26 mouse cellular contexts compared by ENCODE assay signal in genomic region chr2:80056062-80056461, GRCm38 (mm10).
"Had no signal": no experiment of that assay in that cellular context is flagged by ENCODE, and none has a peak within 500 bp of the region (broad histone marks: within the 10 kb centered on the region; RNA-seq: fewer than 3 reads in every experiment).

No protein-coding gene starts in this region.

- H3K27me3 ChIP-seq: embryonic facial prominence, embryonic 12.5 days; embryonic facial prominence, embryonic 13.5 days; embryonic facial prominence, embryonic 15.5 days; forebrain, embryonic 12.5 days; forebrain, embryonic 13.5 days; forebrain, embryonic 15.5 days had no signal

- H3K27ac ChIP-seq: embryonic facial prominence, embryonic 10.5 days; embryonic facial prominence, embryonic 12.5 days; embryonic facial prominence, embryonic 13.5 days; embryonic facial prominence, embryonic 15.5 days; forebrain, embryonic 10.5 days; forebrain, embryonic 12.5 days; forebrain, embryonic 13.5 days; forebrain, embryonic 15.5 days; gastrocnemius, adult 2 months; heart, adult 2 months had no signal

- H3K4me1 ChIP-seq: embryonic facial prominence, embryonic 10.5 days; embryonic facial prominence, embryonic 12.5 days; forebrain, embryonic 10.5 days; forebrain, embryonic 12.5 days; forebrain, embryonic 13.5 days; forebrain, embryonic 15.5 days had no signal

- ATAC-seq: forebrain, embryonic 13.5 days; forebrain, embryonic 15.5 days; forebrain, postnatal 0 days had no signal

- H3K4me2 ChIP-seq: embryonic facial prominence, embryonic 12.5 days; embryonic facial prominence, embryonic 13.5 days; embryonic facial prominence, embryonic 15.5 days; forebrain, embryonic 12.5 days; forebrain, embryonic 13.5 days; forebrain, embryonic 15.5 days had no signal

- H3K36me3 ChIP-seq: embryonic facial prominence, embryonic 10.5 days; embryonic facial prominence, embryonic 12.5 days; embryonic facial prominence, embryonic 13.5 days; embryonic facial prominence, embryonic 15.5 days; forebrain, embryonic 10.5 days; forebrain, embryonic 12.5 days; forebrain, embryonic 15.5 days had no signal

- H3K9me3 ChIP-seq: embryonic facial prominence, embryonic 10.5 days; embryonic facial prominence, embryonic 12.5 days; embryonic facial prominence, embryonic 13.5 days; embryonic facial prominence, embryonic 15.5 days; forebrain, embryonic 10.5 days; forebrain, embryonic 12.5 days; forebrain, embryonic 13.5 days; forebrain, embryonic 15.5 days had no signal

- DNase-seq: cerebellum, adult 8-10 months; cerebellum, adult 9-10 months; cerebellum, adult 9-11 months; cerebellum, postnatal 10 days; cerebellum, postnatal 14 days; cerebellum, postnatal 25 days; cerebellum, postnatal 36 days; embryo, embryonic 11 days; forebrain, postnatal 0 days; gastrocnemius, adult 2 months; gastrocnemius, postnatal 10 days; gastrocnemius, postnatal 14 days; gastrocnemius, postnatal 25 days; gastrocnemius, postnatal 36 days; heart, adult 11 months; heart, adult 18-20 months; heart, adult 2 months had no signal

- H3K4me3 ChIP-seq: embryonic facial prominence, embryonic 10.5 days; embryonic facial prominence, embryonic 12.5 days; embryonic facial prominence, embryonic 13.5 days; embryonic facial prominence, embryonic 15.5 days; erythroblast, embryonic 14.5 days; forebrain, embryonic 10.5 days; forebrain, embryonic 12.5 days; forebrain, embryonic 13.5 days; forebrain, embryonic 15.5 days; gastrocnemius, adult 2 months; heart, adult 2 months had no signal

- H3K9ac ChIP-seq: embryonic facial prominence, embryonic 12.5 days; embryonic facial prominence, embryonic 13.5 days; embryonic facial prominence, embryonic 15.5 days; forebrain, embryonic 12.5 days; forebrain, embryonic 13.5 days; forebrain, embryonic 15.5 days; forebrain, postnatal 0 days had no signal
